Mouse (Mus musculus): ENCODE measurements around the gene Naglu. TPM values are rescaled to one million over a fixed set of nuclear protein-coding genes. Genes with fewer than 3 reads are reported as not detected.

Naglu gene
- total and polyA plus RNA-seq, 3 experiments: 11.2 to 33.3 (median 13.8) TPM

DNA sequence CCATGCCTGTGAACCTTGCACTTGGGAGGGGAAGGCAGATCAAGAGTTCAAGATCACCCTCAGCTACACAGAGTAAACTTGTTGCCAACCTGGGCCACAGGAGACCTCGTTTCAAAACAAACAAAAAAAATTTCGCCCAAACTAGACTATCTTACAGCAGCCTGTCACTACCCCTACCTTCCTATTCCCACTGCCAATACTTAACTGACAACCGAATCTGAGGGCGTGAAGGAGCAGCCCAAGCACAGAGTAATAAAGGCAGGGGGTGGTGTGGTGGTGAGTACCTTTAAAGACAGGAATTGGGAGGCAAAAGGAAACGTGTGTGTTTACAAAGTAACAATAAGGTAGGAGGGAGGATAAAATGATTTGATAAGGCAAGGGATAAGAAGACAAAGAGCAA lies 40.9 kb downstream of the Naglu start:
- H3K4me3 ChIP-seq (replicated peaks in 1 of 3; ENCODE audit: low read depth in 2 of 3, low read length in 2 of 3, poor library complexity in 1 of 3): no peak overlapping the region
- H3K4me2 ChIP-seq (ENCODE audit: insufficient read depth, low read depth, poor library complexity, severe bottlenecking): peak overlapping the region; percentile 70
- H3K79me2 ChIP-seq (replicated peaks; ENCODE audit: control insufficient read depth, extremely low read depth, insufficient read depth, poor library complexity, severe bottlenecking): peaks cover 91% of the 10 kb centered on the region
- peaks cover 13% of the 10 kb centered on the region for H3K9me3 ChIP-seq (replicated peaks; ENCODE audit: low read length)
- peak overlapping the region; percentile 46 for H3K9ac ChIP-seq (ENCODE audit: insufficient read depth, low read depth)
- in situ Hi-C loops (cut with MboI; ENCODE audit: low pct_ligation_motif_present, low pct_unique_long_range_greater_than_20kb, low sequenced_read_pairs): no loop called here
- H3K36me3 ChIP-seq (replicated peaks in 1 of 2; ENCODE audit: control insufficient read depth in 1 of 2, insufficient read depth in 1 of 2, low read length in 1 of 2): peaks cover 18 to 62% of the 10 kb centered on the region in 2 experiments
- dilution Hi-C loops (cut with MboI; ENCODE audit: extremely low pct_ligation_motif_present, extremely low pct_unique_long_range_greater_than_20kb, low sequenced_read_pairs): no loop called here
- TF ChIP-seq HCFC1 (IDR thresholded peaks at IDR 0.05; ENCODE audit: low read depth, low read length) (0 out of 2 replicates have a peak, but pooled peaks have one; percentile 33), NELFE (IDR thresholded peaks at IDR 0.05; ENCODE audit: low read depth, low read length) (peak; percentile 16; the same call in 1 of the 2 replicates), UBTF (IDR thresholded peaks at IDR 0.05; ENCODE audit: low read depth, low read length) (no peak), TCF12 (IDR thresholded peaks at IDR 0.05; ENCODE audit: low read depth, low read length) (peak; percentile 42; the same call in 1 of the 2 replicates), MAX (IDR thresholded peaks at IDR 0.05; ENCODE audit: low read length) (peak; percentile 49; the same call in 1 of the 2 replicates), EP300 (IDR thresholded peaks at IDR 0.05; ENCODE audit: low read length) (0 out of 2 replicates have a peak, but pooled peaks have one; percentile 22), MXI1 (IDR thresholded peaks at IDR 0.05; ENCODE audit: low read depth, low read length) (peak; percentile 38), CHD1 (IDR thresholded peaks at IDR 0.05; ENCODE audit: low read depth, low read length) (peak; percentile 60; the same call in 1 of the 2 replicates), MAZ (IDR thresholded peaks at IDR 0.05; ENCODE audit: low read depth, low read length) (no peak)
- H3K4me1 ChIP-seq (ENCODE audit: control insufficient read depth in 1 of 2, insufficient read depth in 2 of 2): peaks cover 12 to 61% of the 10 kb centered on the region in 2 experiments; a peak in 3 of 4 replicates
- H3K27ac ChIP-seq (ENCODE audit: insufficient read depth, low read depth): peak overlapping the region; percentile 76
- H3K27me3 ChIP-seq (replicated peaks): no peaks in the 10 kb centered on the region
- no peak for DNase-seq (ENCODE audit: extremely low read depth)

- peaks cover 91% of the 10 kb centered on the region for H3K79me2 ChIP-seq (replicated peaks; ENCODE audit: control insufficient read depth, extremely low read depth, insufficient read depth, poor library complexity, severe bottlenecking)
- TF ChIP-seq MAX (IDR thresholded peaks at IDR 0.05; ENCODE audit: low read length) (peak; percentile 56; the same call in 1 of the 2 replicates), POLR2AphosphoS2 (IDR thresholded peaks at IDR 0.05; ENCODE audit: low read depth, low read length) (no peak), MEF2A (IDR thresholded peaks at IDR 0.05; ENCODE audit: borderline replicate concordance, low read depth, low read length) (peak; percentile 79; the same call in 1 of the 2 replicates), ZNF384 (IDR thresholded peaks at IDR 0.05; ENCODE audit: low read depth, low read length) (peak; percentile 41), ZMIZ1 (IDR thresholded peaks at IDR 0.05; ENCODE audit: low read depth, low read length) (peak; percentile 59; the same call in 1 of the 2 replicates), BHLHE40 (IDR thresholded peaks at IDR 0.05; ENCODE audit: low read depth, low read length) (peak; percentile 85), MXI1 (IDR thresholded peaks at IDR 0.05; ENCODE audit: low read depth, low read length) (no peak), TCF12 (IDR thresholded peaks at IDR 0.05; ENCODE audit: low read depth, low read length) (no peak), NELFE (IDR thresholded peaks at IDR 0.05; ENCODE audit: low read depth, low read length) (no peak), ETS1 (conservative IDR thresholded peaks at IDR 0.05; ENCODE audit: low read depth, low read length) (peak; percentile 42; the same call in 1 of the 2 replicates), EP300 (IDR thresholded peaks at IDR 0.05; ENCODE audit: low read length) (peak; percentile 55)
- peak overlapping the region; percentile 46 for H3K9ac ChIP-seq (ENCODE audit: insufficient read depth, low read depth)
- dilution Hi-C loops (cut with MboI; ENCODE audit: extremely low pct_ligation_motif_present, extremely low pct_unique_long_range_greater_than_20kb, low sequenced_read_pairs) (no loop called here), in situ Hi-C loops (cut with MboI; ENCODE audit: low pct_ligation_motif_present, low pct_unique_long_range_greater_than_20kb, low sequenced_read_pairs) (no loop called here)
- peak; percentile 76 for DNase-seq (ENCODE audit: extremely low read depth)
- no peaks in the 10 kb centered on the region for H3K27me3 ChIP-seq (replicated peaks)
- H3K4me3 ChIP-seq (replicated peaks in 1 of 3; ENCODE audit: low read depth in 2 of 3, low read length in 2 of 3, poor library complexity in 1 of 3): no peak overlapping the region
- peak overlapping the region; percentile 70 for H3K4me2 ChIP-seq (ENCODE audit: insufficient read depth, low read depth, poor library complexity, severe bottlenecking)
- peaks cover 16 to 65% of the 10 kb centered on the region in 2 experiments for H3K4me1 ChIP-seq (ENCODE audit: control insufficient read depth in 1 of 2, insufficient read depth in 2 of 2)
- peaks cover 15 to 61% of the 10 kb centered on the region in 2 experiments for H3K36me3 ChIP-seq (replicated peaks in 1 of 2; ENCODE audit: control insufficient read depth in 1 of 2, insufficient read depth in 1 of 2, low read length in 1 of 2)
- H3K9me3 ChIP-seq (replicated peaks; ENCODE audit: low read length): peaks cover 13% of the 10 kb centered on the region
- H3K27ac ChIP-seq (ENCODE audit: insufficient read depth, low read depth): peak overlapping the region; percentile 76
Measured at GRCm38 (mm10) chr11:101111178-101111577, 41.4 kb downstream of the Naglu start.
